Mouse (Mus musculus) kidney, adult 8-10 months (tissue): ENCODE data around the gene Mdm4.
"Not testable (repeated sequence)": the region's sequence is repeated elsewhere in the genome, so short reads cannot be mapped to it uniquely, and the experiment has no call there.

Source experiments
- DNase-seq, 2 experiments: peaks; one replicate each; pipeline ENCODE4 v3.0.0; 2022

Mdm4 gene

DNA sequence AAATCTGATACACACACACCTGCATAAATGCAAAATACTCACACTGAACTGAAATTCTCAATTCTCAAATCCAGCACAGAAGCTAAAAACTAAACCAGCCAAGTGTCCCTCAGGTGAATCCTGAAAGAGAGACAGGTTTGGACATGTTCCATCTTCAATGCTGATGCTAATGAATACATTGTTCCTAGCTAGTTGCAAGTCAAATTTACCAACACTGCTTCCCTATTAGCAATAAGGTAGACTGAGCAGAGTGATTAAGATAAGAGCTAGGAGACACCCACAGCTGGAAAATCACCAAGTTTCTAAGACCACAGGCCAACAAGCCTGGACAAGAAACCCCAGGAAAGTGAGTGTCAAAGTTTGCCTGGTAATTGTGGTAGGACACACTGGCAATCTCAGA lies 11.0 kb downstream of the Mdm4 start:
- no peak for DNase-seq

- DNase-seq, result no peak
These were observed 11.8 kb downstream of the Mdm4 start for GRCm38 (mm10) chr1:133018580-133018979.

DNA sequence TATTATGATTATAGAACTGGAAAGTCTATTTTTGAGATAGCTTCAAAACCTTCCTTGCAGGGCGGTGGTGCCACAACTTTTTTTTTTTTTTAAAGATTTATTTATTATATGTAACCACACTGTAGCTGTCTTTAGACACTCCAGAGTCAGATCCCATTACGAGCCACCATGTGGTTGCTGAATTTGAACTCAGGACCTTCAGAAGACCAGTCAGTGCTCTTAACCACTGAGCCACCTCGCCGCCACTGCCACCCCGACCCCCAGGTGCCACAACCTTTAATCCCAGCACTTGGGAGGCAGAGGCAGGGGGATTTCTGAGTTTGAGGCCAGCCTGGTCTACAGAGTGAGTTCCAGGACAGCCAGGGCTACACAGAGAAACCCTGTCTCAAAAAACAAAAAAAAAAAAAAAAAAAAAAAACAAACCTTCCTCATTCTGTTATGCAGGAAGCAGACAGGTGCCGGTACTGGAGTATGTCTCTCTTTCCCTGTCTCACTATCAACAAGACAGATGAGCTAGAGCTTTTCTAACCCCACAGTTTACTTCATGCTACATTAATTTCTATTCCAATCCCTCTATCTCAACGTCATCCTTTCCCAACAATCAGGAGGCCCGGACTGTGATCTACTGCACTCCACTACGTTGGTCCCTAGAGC lies 13.5 kb downstream of the Mdm4 start:
- DNase-seq, result no peak

GRCm38 (mm10) chr1:133014196-133014595 lies 16.2 kb downstream of the Mdm4 start:
- DNase-seq, result no peak

GRCm38 (mm10) chr1:133013331-133013730 lies 17.0 kb downstream of the Mdm4 start:
- DNase-seq, result no peak

DNA sequence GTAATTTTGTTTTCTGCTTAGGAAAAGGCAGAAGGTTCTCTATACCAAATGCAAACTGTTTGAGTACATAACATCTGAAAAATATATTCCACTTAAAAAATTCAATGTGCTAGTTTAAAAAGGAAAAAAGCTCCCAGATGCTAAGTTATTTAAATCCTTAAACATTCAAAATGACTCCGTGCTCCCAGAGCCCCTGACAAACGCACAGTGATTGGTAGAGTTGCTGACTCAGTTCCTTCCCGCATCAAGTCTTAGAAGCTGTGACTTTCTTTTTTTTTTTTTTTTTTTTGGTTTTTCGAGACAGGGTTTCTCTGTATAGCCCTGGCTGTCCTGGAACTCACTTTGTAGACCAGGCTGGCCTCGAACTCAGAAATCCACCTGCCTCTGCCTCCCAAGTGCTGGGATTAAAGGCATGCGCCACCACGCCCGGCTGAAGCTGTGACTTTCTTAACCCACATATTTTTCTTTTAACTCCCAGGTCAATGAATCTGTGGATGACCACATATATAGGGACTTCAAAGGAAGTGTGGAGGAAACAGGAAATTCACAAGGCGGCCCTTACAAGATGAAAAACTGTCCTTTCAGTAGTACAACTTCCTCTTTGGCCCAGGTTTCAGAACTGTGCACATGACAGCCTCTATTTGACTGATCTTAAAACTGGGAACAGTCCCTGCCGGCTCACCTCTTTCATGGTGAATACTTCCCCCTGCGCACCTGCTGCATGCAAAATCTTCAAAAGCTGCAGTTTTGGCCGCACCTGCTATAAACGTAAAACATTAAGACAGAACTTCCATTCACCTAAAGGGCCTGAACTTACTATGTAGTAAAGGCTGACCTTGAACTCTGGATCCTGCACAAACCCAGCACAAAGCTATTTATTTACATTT lies 18.2 kb downstream of the Mdm4 start:
- DNase-seq, result no peak

- no peak for DNase-seq
These were observed 23.8 kb downstream of the Mdm4 start for GRCm38 (mm10) chr1:133006571-133006970.

DNA sequence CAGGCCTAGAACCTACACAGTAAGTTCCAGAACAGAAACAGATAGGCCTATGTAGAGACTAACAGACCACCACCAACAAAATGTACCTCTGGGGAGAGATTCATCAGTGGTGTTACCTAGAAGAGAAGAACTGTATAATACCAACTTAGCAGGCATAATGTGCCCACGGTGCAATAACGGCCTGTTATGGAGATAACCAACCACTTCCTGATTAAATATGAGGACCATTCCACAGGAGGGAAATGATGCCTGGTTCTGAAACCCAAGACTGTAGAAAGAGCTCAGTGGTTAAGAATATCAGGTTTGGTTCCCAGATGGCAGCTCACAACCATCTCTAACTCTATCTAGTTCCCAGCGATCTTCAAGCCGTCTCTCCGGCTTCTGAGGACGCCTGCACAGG lies 30.0 kb downstream of the Mdm4 start:
- no peak for DNase-seq

DNA sequence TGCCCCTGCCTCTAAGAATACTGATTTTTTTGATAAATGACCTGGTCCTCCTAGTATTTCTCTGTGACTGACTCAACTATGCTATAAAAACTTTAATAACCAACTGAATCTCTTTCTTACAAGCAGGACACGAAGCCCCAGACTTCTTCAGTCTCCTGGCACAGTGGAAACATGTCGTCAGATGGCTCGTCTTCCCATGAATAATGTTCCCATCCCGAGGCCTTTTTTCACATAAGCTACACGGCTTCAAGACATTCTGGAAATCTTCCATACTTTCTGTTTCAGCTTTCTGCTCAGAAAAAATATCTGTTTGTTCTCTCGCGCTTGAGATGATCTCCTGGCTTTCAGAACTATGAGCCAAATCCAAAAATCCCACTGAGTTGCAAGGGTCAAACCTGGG lies 38.8 kb downstream of the Mdm4 start:
- no peak for DNase-seq

DNA sequence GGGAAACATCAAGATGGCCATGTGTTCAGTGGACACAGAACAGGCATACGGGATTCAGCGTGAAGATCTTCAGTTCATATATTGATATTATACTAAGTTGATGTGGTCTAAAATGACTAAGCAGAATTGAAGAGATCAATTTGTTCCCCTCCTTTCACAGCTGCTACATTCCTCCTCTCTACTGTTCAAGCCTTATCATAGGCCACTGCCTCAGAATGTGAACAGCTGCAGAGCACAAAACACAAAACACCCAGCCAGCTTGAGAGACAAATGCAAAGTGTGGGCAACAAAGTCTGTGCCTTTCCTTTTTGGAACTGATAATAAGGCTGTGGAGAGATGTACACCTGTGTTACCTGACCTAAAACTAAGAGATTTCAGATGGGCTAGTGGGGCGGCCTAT lies 39.6 kb downstream of the Mdm4 start:
- DNase-seq, result no peak

DNA sequence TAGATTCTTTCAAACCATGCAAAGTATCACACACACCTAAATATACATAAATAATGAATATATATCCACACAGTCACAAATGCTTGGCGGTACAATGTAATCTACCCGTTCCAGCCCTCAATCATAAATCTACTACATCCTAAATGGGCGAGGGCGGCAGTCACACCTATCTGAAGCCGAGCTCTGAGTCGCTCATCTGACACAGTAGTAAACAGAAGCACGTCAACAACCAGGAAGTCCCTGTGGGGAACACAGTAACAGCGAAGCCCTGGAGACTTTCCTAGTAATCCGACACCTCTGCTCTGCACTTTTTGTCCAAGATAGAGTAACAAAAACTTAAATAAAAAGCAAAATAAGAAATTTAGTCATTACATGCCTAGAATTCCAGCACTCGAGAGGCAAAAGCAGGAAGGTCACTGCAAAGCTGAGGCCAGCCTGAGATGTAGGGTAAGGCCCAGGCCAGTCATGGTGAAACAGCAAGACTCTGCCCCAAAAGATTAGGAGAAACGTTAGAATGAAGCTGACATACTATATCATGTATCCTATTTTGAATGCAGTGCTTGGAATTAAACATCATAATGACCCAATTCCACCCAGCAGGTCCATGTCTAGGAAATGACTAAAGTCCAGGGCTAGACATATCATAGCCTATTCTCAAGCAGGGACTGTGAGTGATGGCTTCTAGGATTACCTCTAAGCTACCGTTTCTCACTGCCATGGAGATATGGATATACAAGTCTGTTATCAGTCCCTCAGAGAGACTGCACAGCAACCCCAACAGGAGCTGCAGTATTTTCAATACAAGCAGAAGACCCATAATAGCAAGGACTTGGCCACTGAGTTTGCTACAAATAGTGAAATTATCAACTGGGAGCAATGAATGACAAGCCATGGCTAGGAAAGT lies 41.6 kb downstream of the Mdm4 start:
- DNase-seq, result not testable (repeated sequence)

GRCm38 (mm10) chr1:132982728-132983127 lies 47.6 kb downstream of the Mdm4 start:
- peak; percentile 13 to 36 for DNase-seq

GRCm38 (mm10) chr1:132981232-132981631 lies 49.1 kb downstream of the Mdm4 start:
- no peak for DNase-seq

GRCm38 (mm10) chr1:132977402-132977801 lies 53.0 kb downstream of the Mdm4 start:
- no peak for DNase-seq

DNA sequence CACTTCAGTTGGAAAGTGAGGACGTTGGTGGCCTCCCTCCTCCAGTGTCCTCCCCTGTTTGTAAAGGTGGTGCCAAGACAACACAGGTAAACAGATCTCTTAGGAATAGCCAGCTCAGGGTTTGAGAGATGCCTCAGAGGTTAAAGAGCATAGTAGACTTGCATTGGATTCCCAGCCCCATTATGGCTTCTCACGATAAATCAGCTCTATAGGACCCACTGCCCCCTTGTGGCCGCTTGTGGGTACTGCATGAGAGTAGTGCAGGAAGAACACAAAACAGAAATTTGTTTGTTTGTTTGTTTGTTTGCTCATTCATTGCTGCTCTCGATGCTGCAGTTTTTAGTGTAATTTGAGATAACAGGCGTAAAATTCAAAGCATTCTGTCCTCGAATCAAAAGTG lies 61.7 kb downstream of the Mdm4 start:
- peak in 1 of 2 experiments; percentile 66 for DNase-seq

- DNase-seq, result no peak
These were observed 65.7 kb downstream of the Mdm4 start for GRCm38 (mm10) chr1:132964691-132965090.

DNA sequence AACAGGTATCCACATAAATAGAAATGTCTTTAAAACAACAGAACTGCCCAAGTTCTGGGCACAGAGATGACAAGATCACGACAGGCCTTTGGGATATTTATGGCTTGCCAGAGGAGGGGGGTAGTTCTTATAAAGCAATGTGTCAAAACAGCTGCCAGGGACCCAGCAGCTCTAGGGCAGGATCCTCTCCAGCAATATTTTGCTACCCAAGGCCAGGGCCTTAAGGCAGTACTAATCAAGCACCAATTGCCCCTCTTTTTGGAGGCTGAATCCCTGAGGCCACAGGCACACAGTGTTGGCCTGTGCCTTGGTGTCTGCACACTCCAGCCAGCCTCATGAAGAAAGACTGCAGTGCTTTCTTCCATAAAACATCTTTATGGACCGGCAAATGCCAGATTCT lies 66.3 kb downstream of the Mdm4 start:
- DNase-seq, result no peak

GRCm38 (mm10) chr1:132961751-132962150 lies 68.6 kb downstream of the Mdm4 start:
- no peak for DNase-seq

DNA sequence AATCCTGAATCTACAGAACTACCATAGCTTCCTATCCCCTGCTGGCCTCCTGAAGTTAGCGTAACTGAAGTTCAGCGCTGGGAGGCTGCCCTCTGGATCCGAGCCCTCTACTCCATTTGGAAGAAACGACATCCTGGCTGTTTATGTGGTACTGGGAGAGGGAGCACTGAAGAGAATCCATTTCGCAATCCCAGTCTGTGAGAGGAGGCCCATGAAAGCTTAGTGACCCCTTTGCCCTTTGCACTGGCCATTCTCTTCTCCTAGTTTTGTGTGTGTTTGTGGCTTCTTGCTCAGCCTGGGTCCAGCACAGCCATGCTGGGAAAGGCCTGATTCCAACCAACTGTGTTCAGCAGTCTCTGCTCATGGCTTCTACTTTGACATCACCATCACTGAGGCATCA lies 73.6 kb downstream of the Mdm4 start:
- no peak for DNase-seq

GRCm38 (mm10) chr1:132947811-132948210 lies 82.5 kb downstream of the Mdm4 start:
- DNase-seq, result no peak

DNA sequence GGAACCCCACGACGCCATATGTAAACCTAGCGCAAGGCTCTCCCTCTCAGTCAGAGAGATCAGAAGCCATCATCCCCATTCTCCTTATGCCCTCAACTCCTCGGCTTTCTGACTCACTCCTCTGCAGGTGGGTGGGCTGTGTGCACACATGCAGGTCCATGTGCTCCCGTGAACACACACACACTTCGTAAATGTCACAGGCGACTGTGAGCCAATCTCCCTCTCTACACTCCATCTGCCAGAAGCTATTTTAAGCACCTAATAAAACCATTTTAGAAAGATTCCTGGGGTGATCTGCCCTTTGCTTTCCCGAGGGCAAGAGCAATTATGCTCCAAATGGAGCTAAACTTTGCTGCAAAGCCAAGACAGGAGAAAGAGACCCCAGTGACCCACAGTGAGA lies 84.5 kb downstream of the Mdm4 start:
- DNase-seq, result no peak

DNA sequence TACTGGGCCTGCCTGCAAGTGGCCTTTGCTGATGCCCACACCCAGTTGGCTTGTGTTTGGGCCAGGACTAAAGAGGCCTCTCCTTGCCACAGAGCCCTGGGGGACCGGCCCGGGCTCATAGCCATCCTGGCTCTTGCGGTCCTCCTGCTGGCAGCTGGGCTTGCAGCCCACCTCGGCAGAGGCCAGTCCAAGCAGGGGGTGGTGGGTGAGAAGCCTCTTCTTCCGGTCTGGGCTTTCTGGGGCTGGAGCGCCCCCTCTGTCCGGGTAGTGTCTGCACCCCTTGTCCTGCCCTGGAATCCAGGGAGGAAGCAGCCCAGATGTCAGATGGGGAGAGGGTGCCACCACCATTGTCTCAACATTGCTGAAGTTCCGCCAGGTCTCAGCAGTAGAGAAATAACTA lies 91.4 kb downstream of the Mdm4 start:
- no peak for DNase-seq

DNA sequence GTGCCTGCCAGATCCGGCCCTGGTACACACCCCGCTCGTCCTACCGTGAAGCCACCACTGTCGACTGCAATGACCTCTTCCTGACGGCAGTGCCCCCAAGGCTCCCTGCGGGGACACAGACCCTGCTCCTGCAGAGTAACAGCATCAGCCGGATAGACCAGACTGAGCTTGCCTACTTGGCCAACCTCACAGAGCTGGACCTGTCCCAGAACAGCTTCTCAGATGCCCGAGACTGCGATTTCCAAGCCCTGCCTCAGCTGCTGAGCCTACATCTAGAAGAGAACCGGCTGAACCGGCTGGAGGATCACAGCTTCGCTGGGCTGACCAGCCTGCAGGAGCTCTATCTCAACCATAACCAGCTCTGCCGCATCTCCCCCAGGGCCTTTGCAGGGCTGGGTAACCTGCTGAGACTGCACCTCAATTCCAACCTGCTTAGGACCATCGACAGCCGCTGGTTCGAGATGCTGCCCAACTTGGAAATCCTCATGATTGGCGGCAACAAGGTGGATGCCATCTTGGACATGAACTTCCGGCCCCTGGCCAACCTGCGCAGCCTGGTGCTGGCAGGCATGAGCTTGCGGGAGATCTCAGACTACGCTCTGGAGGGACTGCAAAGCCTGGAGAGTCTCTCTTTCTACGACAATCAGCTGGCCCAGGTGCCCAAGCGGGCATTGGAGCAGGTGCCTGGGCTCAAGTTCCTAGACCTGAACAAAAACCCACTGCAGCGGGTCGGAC lies 92.9 kb downstream of the Mdm4 start:
- no peak for DNase-seq
